In the genomic region with DNA sequence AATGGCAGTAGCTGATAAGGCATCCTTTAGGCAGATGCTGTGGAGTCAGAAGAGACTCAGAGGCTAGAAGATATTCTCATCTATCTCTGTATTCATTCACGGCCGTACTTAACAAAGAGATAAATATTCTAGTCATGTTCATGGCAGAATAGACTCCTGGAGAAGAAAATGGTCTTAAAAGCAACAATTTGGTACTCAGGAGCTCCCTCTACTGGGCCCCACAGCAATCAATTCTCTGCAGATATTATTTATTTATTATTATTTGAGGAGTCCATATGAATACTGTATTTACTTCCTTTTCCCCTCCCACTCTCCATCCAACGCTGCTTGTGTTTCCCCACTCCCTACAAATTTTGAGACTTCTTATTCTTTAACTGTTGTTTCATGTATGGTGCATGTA, we compare ENCODE assay signal across 11 mouse cellular contexts. TPM values are rescaled to one million over a fixed set of nuclear protein-coding genes. Genes with fewer than 3 reads are reported as not detected.
DNase-seq lines count a peak whose midpoint lies in the region; ATAC-seq lines count a peak whose summit lies in the region.
"Had no signal": no experiment of that assay in that cellular context is flagged by ENCODE, and none has a peak within 500 bp of the region (broad histone marks: within the 10 kb centered on the region; RNA-seq: fewer than 3 reads in every experiment).

No protein-coding gene starts in this region.

- H3K27me3 ChIP-seq in forebrain, embryonic 15.5 days = no peaks in the 10 kb centered on the region
- H3K27me3 ChIP-seq: liver, embryonic 15.5 days had no signal

- H3K9ac ChIP-seq in forebrain, embryonic 15.5 days (replicated peaks) = no peak overlapping the region
- H3K9ac ChIP-seq: liver, embryonic 15.5 days had no signal

- no peaks in the 10 kb centered on the region for H3K9me3 ChIP-seq in forebrain, embryonic 15.5 days
- H3K9me3 ChIP-seq: liver, embryonic 15.5 days had no signal

- no peak for ATAC-seq in forebrain, embryonic 15.5 days (replicated peaks)

- no peak overlapping the region for H3K27ac ChIP-seq in forebrain, embryonic 15.5 days (replicated peaks)
- H3K27ac ChIP-seq: liver, embryonic 15.5 days had no signal

- DNase-seq in embryo, embryonic 11 days = peak; percentile 22
- DNase-seq in embryo, embryonic 10 days (ENCODE audit: low spot score) = no peak
- DNase-seq in left cerebral cortex, postnatal 25 days (ENCODE audit: low spot score in 2 of 2) = peak; percentile 4 to 13
- DNase-seq in left cerebral cortex, adult 11 months (ENCODE audit: low spot score) = no peak
- DNase-seq in ZHBTc4 (ENCODE audit: low read depth, low spot score) = peak; percentile 3
- peak; percentile 29 to 39 for DNase-seq in layer of hippocampus, postnatal 10 days (ENCODE audit: low spot score in 2 of 2)
- no peak for DNase-seq in spleen, postnatal 36 days (ENCODE audit: low spot score in 2 of 2)

- no peaks in the 10 kb centered on the region for H3K4me1 ChIP-seq in forebrain, embryonic 15.5 days
- H3K4me1 ChIP-seq: liver, embryonic 15.5 days had no signal

- no peaks in the 10 kb centered on the region for H3K36me3 ChIP-seq in forebrain, embryonic 15.5 days
- H3K36me3 ChIP-seq: liver, embryonic 15.5 days had no signal

- no peak overlapping the region for H3K4me3 ChIP-seq in forebrain, embryonic 15.5 days
- H3K4me3 ChIP-seq: liver, embryonic 15.5 days had no signal

- intact Hi-C loops in left cerebral cortex, postnatal 25 days (cut with DNase I) = loop anchor here (1.0 kb wide), 1 partner anchor 126 kb away; no protein-coding TSS in a partner anchor

- WGBS in forebrain, embryonic 15.5 days = 53% methylated on average over 3 of the region's 3 CpGs

- H3K4me2 ChIP-seq in forebrain, embryonic 15.5 days (replicated peaks) = no peak overlapping the region
- H3K4me2 ChIP-seq: liver, embryonic 15.5 days had no signal

RNA-seq across cellular contexts. Expression of a gene that starts 24.3 kb away (rescaled TPM):
- total RNA-seq in left cerebral cortex, postnatal 25 days (2021) = 10 to 100 TPM; 12.3 to 13.9 TPM
- 10 to 100 TPM; 15.3 to 16.9 TPM for total RNA-seq in layer of hippocampus, postnatal 10 days (2021)
- 0.92 and 1.4 TPM in 2 replicates for polyA plus RNA-seq in forebrain, embryonic 15.5 days (2015; fragmentation: Nextera tagmentation; extraction: Ambion mirVana)

RNA-seq across cellular contexts. Expression of a gene that starts 48.6 kb away (rescaled TPM):
- total RNA-seq in left cerebral cortex, postnatal 25 days (2021) = not detected
- not detected for total RNA-seq in layer of hippocampus, postnatal 10 days (2021)
- not detected in 2 replicates for polyA plus RNA-seq in forebrain, embryonic 15.5 days (2015; fragmentation: Nextera tagmentation; extraction: Ambion mirVana)
- polyA plus RNA-seq: frontal cortex, adult 2 months; liver, embryonic 15.5 days; small intestine, adult 2 months had no signal

Comparison
In these comparisons a context has a peak if more than half of its experiments do, and no peak if none do; other contexts are left out.
1. DNase-seq: peak in embryo, embryonic 11 days (single experiment), left cerebral cortex, postnatal 25 days (2 of 2), ZHBTc4 (single experiment) and layer of hippocampus, postnatal 10 days (2 of 2); none in embryo, embryonic 10 days (single experiment), left cerebral cortex, adult 11 months (single experiment) and spleen, postnatal 36 days (0 of 2).